Mouse (Mus musculus) heart, postnatal 0 days (tissue): ENCODE measurements around the gene Hdac4.

Experiments used
- CTCF ChIP-seq: IDR thresholded peaks from 2 replicates; pipeline ENCODE4 v1.5.1; 2016; ENCODE audit warnings: antibody characterized with exemption, control low read depth, low read depth
- EP300 ChIP-seq: IDR thresholded peaks from 2 replicates; pipeline ENCODE4 v1.6.1; 2016; ENCODE audit warnings: antibody characterized with exemption, low read depth

- no peak for TF ChIP-seq CTCF
- no peak for TF ChIP-seq EP300
Observed at GRCm38 (mm10) chr1:91894286-91894685, 301.2 kb downstream of the Hdac4 start.
